Mouse (Mus musculus) stomach, postnatal 0 days (tissue): ENCODE data around the gene Ccdc86.

Source experiments
- CTCF ChIP-seq: IDR thresholded peaks from 2 replicates; pipeline ENCODE4 v1.5.1; 2016; ENCODE audit warnings: antibody characterized with exemption, low read depth, mild to moderate bottlenecking, moderate library complexity
- EP300 ChIP-seq: optimal IDR thresholded peaks from 2 replicates; pipeline ENCODE3; 2016; ENCODE audit warnings: antibody characterized with exemption

DNA sequence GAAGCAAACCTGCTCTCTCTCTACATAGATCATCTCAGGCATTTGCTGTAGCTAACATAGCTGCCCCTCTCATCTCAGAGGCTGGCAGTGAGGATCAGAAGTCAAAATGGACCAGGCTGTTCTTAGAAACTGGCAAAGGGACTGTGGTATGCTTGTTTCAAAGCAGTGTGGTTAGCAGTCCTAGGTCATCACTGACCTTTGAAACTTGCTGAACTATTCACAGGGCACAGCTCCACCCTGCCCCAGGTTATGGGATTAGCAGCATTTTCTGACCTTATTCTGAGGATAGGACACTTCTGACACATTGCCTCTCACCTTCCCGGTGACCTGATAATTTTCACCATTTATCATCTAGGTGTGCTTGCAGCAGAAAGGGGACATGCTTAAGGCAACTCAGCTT lies 39.5 kb upstream of the Ccdc86 start:
- TF ChIP-seq CTCF, result no peak
- no peak for TF ChIP-seq EP300
